Mouse (Mus musculus): ENCODE results near the gene Zmiz2. TPM values are rescaled to one million over a fixed set of nuclear protein-coding genes. Genes with fewer than 3 reads are reported as not detected.
"Not testable (repeated sequence)": the region's sequence is repeated elsewhere in the genome, so short reads cannot be mapped to it uniquely, and the experiment has no call there.

Gene Zmiz2
- 13.6 and 15.9 TPM in 2 replicates for polyA plus RNA-seq (2016; fragmentation: Nextera tagmentation; extraction: Ambion mirVana)

DNA sequence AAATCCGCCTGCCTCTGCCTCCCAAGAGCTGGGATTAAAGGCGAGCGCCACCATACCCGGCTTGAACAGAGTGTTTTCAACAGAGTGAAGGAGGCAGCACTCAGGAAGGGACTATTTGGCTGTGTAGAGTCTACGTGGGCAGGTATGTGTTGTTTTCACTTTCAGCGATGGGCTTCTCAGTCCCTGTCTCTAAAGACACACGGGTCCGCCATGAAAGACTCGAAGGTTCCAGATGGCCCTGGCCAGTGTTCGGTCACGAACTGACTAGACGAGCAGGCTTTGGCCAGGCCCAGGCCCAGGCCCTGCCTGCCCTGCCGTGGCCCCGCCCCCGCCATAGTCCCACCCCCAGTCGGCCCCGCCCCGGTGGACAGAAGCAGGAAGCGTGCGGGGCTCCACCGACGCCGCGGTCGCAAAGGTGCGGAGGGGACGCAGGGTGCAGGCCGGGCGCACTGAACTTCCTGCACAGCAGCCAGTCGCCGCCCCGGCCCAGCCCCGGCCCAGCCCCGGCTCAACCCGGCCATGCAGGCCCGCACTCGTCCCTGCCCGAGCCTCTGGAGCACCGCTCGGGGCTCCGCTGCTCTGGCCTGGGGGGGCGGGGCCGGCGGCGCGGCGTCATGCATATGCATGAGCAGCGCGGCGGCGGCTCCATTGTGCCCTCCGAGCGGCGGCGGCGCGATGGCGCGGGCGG, at the start of gene Zmiz2:
TSS of gene Zmiz2 (plus strand) at position 349 of the 688 bp plus-strand sequence.
- Histone ChIP-seq H3K27ac (peak within 1 kb of the TSS; percentile 95), H3K36me3 (replicated peaks) (peaks cover 24% of the 10 kb centered on the region), H3K4me3 (peak within 1 kb of the TSS; percentile 79), H3K4me1 (peaks cover 26% of the 10 kb centered on the region), H3K27me3 (ENCODE audit: poor library complexity, severe bottlenecking) (no peaks in the 10 kb centered on the region), H3K9me3 (no peaks in the 10 kb centered on the region)
- WGBS, result 6% methylated on average over 60 of the region's 60 CpGs
- peak; percentile 94 for DNase-seq (ENCODE audit: extremely low spot score, low spot score)

DNA sequence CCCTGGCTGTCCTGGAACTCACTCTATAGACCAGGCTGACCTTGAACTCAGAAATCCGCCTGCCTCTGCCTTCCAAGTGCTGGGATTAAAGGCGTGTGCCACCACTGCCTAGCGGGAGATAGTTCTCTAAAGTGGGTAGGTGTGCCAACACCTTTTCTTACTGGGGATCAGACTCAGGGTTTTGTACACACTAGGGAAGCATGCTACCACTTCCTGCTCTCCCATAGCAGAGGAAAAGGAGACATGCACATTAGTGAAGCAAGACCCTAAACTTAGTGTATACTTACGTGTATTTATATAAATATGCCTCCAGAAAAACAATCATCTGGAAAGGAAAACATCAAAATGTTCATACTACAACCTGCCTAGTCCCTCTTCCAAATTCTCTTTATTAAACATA, 42.9 kb upstream of the Zmiz2 start:
- WGBS, result 94% methylated on average over 4 of the region's 4 CpGs
- Histone ChIP-seq H3K4me1 (no peaks in the 10 kb centered on the region), H3K4me3 (no peak overlapping the region), H3K9me3 (no peaks in the 10 kb centered on the region), H3K27ac (no peak overlapping the region), H3K36me3 (replicated peaks) (peaks cover 100% of the 10 kb centered on the region), H3K27me3 (ENCODE audit: poor library complexity, severe bottlenecking) (no peaks in the 10 kb centered on the region)
- DNase-seq (ENCODE audit: extremely low spot score, low spot score), result no peak

- peaks cover 99% of the 10 kb centered on the region for H3K36me3 ChIP-seq (replicated peaks)
- DNase-seq (ENCODE audit: extremely low spot score, low spot score), result no peak
- no peak overlapping the region for H3K27ac ChIP-seq
- H3K9me3 ChIP-seq, result no peaks in the 10 kb centered on the region
- H3K4me3 ChIP-seq, result no peak overlapping the region
- 93% methylated on average over 7 of the region's 7 CpGs for WGBS
- no peaks in the 10 kb centered on the region for H3K27me3 ChIP-seq (ENCODE audit: poor library complexity, severe bottlenecking)
- no peaks in the 10 kb centered on the region for H3K4me1 ChIP-seq
These were observed 41.9 kb upstream of the Zmiz2 start for GRCm38 (mm10) chr11:6346966-6347365.

- no peak for DNase-seq (ENCODE audit: extremely low spot score, low spot score)
- H3K4me1 ChIP-seq, result no peaks in the 10 kb centered on the region
- H3K27me3 ChIP-seq (ENCODE audit: poor library complexity, severe bottlenecking), result no peaks in the 10 kb centered on the region
- H3K4me3 ChIP-seq, result no peak overlapping the region
- WGBS, result 95% methylated on average over 11 of the region's 11 CpGs
- no peaks in the 10 kb centered on the region for H3K9me3 ChIP-seq
- H3K27ac ChIP-seq, result no peak overlapping the region
- peaks cover 98% of the 10 kb centered on the region for H3K36me3 ChIP-seq (replicated peaks)
These were observed 40.1 kb upstream of the Zmiz2 start for GRCm38 (mm10) chr11:6348681-6349200.

DNA sequence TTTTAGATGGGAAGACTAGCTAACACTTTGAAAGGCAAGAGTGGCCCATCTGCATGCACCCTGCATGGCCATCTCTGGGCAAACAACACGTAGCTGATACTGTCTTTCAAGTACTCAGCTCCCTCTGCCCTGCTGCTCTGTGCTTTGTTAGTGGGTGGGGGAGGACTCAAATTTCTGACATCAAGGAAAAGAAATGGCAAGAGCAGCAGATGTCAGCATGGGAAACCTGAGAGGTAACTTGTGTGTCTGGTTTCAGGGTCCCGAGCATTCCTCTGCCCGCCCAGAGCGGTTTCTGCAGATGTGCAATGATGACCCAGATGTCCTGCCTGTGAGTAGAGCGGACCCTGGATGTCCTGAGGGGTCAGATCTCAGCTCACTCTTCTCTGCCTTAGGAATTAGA, 39.3 kb upstream of the Zmiz2 start:
- no peak overlapping the region for H3K27ac ChIP-seq
- WGBS, result 82% methylated on average over 5 of the region's 5 CpGs
- no peak for DNase-seq (ENCODE audit: extremely low spot score, low spot score)
- H3K27me3 ChIP-seq (ENCODE audit: poor library complexity, severe bottlenecking), result no peaks in the 10 kb centered on the region
- H3K4me3 ChIP-seq, result no peak overlapping the region
- H3K4me1 ChIP-seq, result no peaks in the 10 kb centered on the region
- no peaks in the 10 kb centered on the region for H3K9me3 ChIP-seq
- peaks cover 98% of the 10 kb centered on the region for H3K36me3 ChIP-seq (replicated peaks)

DNA sequence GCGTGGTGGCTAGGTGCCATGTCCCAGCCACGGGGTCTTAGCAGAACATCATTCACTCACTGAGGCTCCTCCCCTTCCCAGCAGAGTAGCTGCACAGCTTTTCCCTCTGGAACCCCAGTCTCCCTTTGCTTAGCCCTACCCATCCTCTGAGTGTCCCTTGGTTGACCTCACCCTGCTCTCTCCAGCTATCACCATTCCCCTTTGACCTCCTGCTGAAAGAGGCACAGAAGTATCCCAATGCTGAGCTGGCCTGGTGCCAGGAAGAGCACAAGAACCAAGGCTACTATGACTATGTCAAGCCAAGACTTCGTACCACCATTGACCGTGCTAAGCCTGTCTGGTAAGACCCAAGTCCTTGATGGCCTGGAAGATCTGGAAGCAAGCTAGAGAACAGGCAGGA, 33.8 kb upstream of the Zmiz2 start:
- peaks cover 76% of the 10 kb centered on the region for H3K36me3 ChIP-seq (replicated peaks)
- H3K4me3 ChIP-seq, result no peak overlapping the region
- WGBS, result 92% methylated on average over 4 of the region's 4 CpGs
- H3K4me1 ChIP-seq, result no peaks in the 10 kb centered on the region
- no peak overlapping the region for H3K27ac ChIP-seq
- H3K27me3 ChIP-seq (ENCODE audit: poor library complexity, severe bottlenecking), result no peaks in the 10 kb centered on the region
- DNase-seq (ENCODE audit: extremely low spot score, low spot score), result no peak
- no peaks in the 10 kb centered on the region for H3K9me3 ChIP-seq

- WGBS, result 82% methylated on average over 9 of the region's 9 CpGs
- no peaks in the 10 kb centered on the region for H3K36me3 ChIP-seq (replicated peaks)
- H3K9me3 ChIP-seq, result no peaks in the 10 kb centered on the region
- H3K27ac ChIP-seq, result no peak overlapping the region
- peaks cover 4% of the 10 kb centered on the region; the same call in 1 of the 2 replicates for H3K4me1 ChIP-seq
- H3K4me3 ChIP-seq, result no peak overlapping the region
- no peaks in the 10 kb centered on the region for H3K27me3 ChIP-seq (ENCODE audit: poor library complexity, severe bottlenecking)
- DNase-seq (ENCODE audit: extremely low spot score, low spot score), result no peak
These were observed 24.1 kb upstream of the Zmiz2 start for GRCm38 (mm10) chr11:6364581-6365275.

GRCm38 (mm10) chr11:6365885-6366284, 23.0 kb upstream of the Zmiz2 start:
- Histone ChIP-seq H3K27ac (peak overlapping the region; percentile 44; the same call in 1 of the 2 replicates), H3K4me3 (no peak overlapping the region), H3K36me3 (replicated peaks) (no peaks in the 10 kb centered on the region), H3K27me3 (ENCODE audit: poor library complexity, severe bottlenecking) (no peaks in the 10 kb centered on the region), H3K9me3 (no peaks in the 10 kb centered on the region), H3K4me1 (peaks cover 4% of the 10 kb centered on the region; the same call in 1 of the 2 replicates)
- WGBS, result 30% methylated on average over 11 of the region's 11 CpGs
- peak; percentile 72 for DNase-seq (ENCODE audit: extremely low spot score, low spot score)

DNA sequence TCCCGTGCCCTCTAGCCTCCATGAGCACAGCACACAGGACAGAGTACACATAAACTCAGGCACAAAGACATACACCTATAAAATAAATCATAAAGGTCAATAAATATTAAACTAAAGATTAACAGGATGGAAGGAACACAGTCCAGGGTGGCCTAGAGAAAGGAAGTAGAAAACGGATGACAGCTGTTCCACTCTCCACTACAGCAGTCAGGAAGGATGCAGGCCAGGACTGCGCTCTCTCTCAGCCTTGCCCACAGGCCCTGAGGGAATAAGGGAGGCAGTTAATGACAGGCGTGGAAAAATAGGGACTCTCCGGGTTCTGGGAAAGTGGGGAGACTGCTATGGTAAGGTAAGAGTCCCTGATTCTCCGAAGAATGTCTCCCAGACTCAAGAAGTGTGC, 22.4 kb upstream of the Zmiz2 start:
- no peak overlapping the region for H3K27ac ChIP-seq
- DNase-seq (ENCODE audit: extremely low spot score, low spot score), result no peak
- no peaks in the 10 kb centered on the region for H3K9me3 ChIP-seq
- H3K36me3 ChIP-seq (replicated peaks), result no peaks in the 10 kb centered on the region
- H3K4me1 ChIP-seq, result peaks cover 4% of the 10 kb centered on the region; the same call in 1 of the 2 replicates
- H3K4me3 ChIP-seq, result no peak overlapping the region
- H3K27me3 ChIP-seq (ENCODE audit: poor library complexity, severe bottlenecking), result no peaks in the 10 kb centered on the region
- WGBS, result 79% methylated on average over 6 of the region's 6 CpGs

DNA sequence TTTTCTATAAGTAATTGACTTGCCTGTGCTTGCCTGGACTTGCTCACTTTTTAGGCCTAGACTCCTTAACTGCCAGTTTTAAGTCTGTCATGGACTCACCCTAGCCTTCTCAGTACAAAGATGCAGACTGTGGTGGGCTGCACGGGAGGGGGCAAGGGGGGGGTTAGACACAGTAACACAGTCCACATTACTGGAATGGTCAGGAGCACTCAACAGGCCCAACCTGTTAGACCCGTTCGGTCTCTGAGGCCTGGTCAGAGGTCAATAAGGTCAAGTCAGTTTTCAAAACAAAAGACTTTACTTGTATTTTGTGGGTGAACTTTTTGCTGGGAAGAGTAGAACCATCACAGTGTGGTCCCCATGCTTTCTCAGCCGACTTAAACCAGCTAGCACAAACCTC, 21.7 kb upstream of the Zmiz2 start:
- no peak overlapping the region for H3K27ac ChIP-seq
- 75% methylated on average over 4 of the region's 4 CpGs for WGBS
- DNase-seq (ENCODE audit: extremely low spot score, low spot score), result no peak

DNA sequence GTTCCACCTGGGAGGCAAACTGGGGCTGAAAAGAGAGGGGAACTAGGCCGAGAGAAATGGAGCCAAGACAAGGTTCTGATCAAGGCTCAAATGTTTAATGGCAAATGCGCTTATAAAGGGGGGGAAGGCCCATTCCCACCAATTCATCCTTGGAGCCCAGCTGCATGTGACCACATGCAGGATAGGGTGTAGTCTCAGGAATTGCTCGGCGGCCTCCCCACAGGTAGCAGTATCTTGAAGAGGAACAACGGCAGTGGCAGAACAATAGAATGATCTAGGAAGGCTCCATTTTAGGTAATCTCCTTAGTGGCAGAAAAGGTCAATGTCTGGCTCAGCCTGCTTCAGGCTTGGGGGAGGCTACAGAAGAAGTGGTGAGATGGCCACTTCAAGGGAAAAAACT, 20.9 kb upstream of the Zmiz2 start:
- not testable (repeated sequence) for H3K36me3 ChIP-seq (replicated peaks); H3K27ac ChIP-seq; H3K4me3 ChIP-seq; DNase-seq (ENCODE audit: extremely low spot score, low spot score); H3K27me3 ChIP-seq (ENCODE audit: poor library complexity, severe bottlenecking); H3K9me3 ChIP-seq; H3K4me1 ChIP-seq
- 74% methylated on average over 5 of the region's 5 CpGs for WGBS

More for the DNA sequence above, 21.7 kb upstream of the Zmiz2 start:
- Histone ChIP-seq H3K36me3 (replicated peaks) (no peaks in the 10 kb centered on the region), H3K27me3 (ENCODE audit: poor library complexity, severe bottlenecking) (no peaks in the 10 kb centered on the region), H3K9me3 (no peaks in the 10 kb centered on the region), H3K4me3 (no peak overlapping the region), H3K4me1 (peaks cover 4% of the 10 kb centered on the region; the same call in 1 of the 2 replicates)

DNA sequence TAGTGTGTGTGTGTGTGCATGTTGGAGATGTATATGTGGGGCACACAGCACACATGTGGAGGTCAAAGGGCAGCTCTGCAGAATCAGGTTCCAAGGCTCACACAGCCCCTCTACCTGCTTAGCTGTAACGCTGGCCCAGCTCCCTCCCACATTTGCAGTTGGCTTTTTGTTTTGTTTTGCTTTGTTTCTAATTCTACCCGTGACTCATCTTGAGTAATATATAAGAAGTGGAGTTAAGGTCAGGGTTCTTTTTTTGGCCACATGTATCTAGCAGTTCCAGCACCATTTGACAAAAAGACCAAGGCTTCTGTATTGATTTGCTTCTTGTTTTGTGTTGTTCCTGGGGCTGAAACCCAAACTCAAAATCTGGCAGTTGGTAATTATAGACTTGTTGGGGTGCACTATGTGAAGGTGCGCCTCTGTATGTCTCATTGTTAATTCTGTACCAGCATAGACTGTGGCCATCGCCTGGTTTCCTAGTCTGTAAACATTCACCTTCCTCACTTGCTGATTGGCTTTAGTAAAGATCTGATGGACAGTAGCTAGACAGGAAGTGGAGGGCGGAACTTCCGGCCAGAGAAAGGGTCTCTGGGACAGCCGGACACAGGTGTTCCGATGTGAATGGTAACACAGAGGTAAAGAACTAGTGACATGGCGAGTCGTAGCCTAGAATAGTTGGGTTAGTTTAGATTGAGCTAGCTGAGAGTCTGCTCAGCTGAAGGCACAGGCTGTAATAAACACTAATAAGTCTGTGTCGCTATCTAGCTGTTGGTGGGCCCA, 17.3 kb upstream of the Zmiz2 start:
- 89% methylated on average over 11 of the region's 11 CpGs for WGBS
- no peaks in the 10 kb centered on the region for H3K9me3 ChIP-seq
- no peaks in the 10 kb centered on the region for H3K27me3 ChIP-seq (ENCODE audit: poor library complexity, severe bottlenecking)

More for the DNA sequence above, 17.3 kb upstream of the Zmiz2 start:
- DNase-seq (ENCODE audit: extremely low spot score, low spot score), result no peak
- no peak overlapping the region for H3K27ac ChIP-seq
- no peak overlapping the region for H3K4me3 ChIP-seq
- no peaks in the 10 kb centered on the region for H3K36me3 ChIP-seq (replicated peaks)
- H3K4me1 ChIP-seq, result no peaks in the 10 kb centered on the region
